Mouse (Mus musculus): ENCODE measurements around the gene Stk39. TPM values are rescaled to one million over a fixed set of nuclear protein-coding genes. Genes with fewer than 3 reads are reported as not detected.

Stk39 gene
- polyA plus RNA-seq, 2 experiments = 0.93 to 1.7 TPM

DNA sequence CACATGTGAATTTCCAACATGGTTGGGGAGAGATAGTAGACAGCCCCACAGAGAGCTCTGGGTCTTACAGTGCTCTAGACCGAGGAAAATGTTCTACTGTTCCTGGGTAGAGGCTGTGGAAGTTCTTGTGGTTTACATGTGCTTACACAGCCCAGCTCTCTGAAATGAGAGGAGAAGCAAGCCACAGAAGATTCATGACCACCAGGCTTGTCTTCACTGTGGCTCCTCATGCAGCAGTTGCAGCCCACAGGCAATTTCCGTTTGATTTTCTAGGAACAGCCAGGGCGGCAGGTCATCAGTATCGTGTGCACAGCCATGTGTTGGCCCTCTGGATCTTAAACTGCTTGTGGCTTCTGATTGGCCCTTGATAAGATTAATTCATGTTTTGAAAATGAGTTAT, 252.2 kb downstream of the Stk39 start:
- 46% methylated on average over 4 of the region's 4 CpGs for WGBS (ENCODE audit: insufficient replicate concordance)
- Histone ChIP-seq H3K9ac (replicated peaks) (no peak overlapping the region), H3K36me3 (replicated peaks; ENCODE audit: control insufficient read depth, insufficient read depth, low read depth) (no peaks in the 10 kb centered on the region), H3K9me3 (ENCODE audit: control insufficient read depth, low read length) (no peaks in the 10 kb centered on the region), H3K4me3 (ENCODE audit: insufficient read depth in 1 of 2, low read depth in 2 of 2, low read length in 2 of 2) (no peak overlapping the region), H3K4me2 (ENCODE audit: low read depth) (no peak overlapping the region), H3K27me3 (ENCODE audit: control insufficient read depth, insufficient read depth, low read length) (no peaks in the 10 kb centered on the region), H3K27ac (no peak overlapping the region), H3K4me1 (replicated peaks; ENCODE audit: control insufficient read depth in 2 of 2, insufficient read depth in 2 of 2, low read length in 1 of 2) (no peaks in the 10 kb centered on the region)
- DNase-seq (ENCODE audit: low read depth in 3 of 3, low spot score in 3 of 3) (no peak), ATAC-seq (ENCODE audit: insufficient read depth) (no peak)
- TF ChIP-seq CTCF (IDR thresholded peaks at IDR 0.05; ENCODE audit: low read depth) = no peak
- TF ChIP-seq EP300 (IDR thresholded peaks at IDR 0.05; ENCODE audit: low read depth) = no peak

- Histone ChIP-seq H3K4me1 (replicated peaks; ENCODE audit: control insufficient read depth in 2 of 2, insufficient read depth in 2 of 2, low read length in 1 of 2) (no peaks in the 10 kb centered on the region), H3K36me3 (replicated peaks; ENCODE audit: control insufficient read depth, insufficient read depth, low read depth) (no peaks in the 10 kb centered on the region), H3K9me3 (ENCODE audit: control insufficient read depth, low read length) (no peaks in the 10 kb centered on the region), H3K27me3 (ENCODE audit: control insufficient read depth, insufficient read depth, low read length) (no peaks in the 10 kb centered on the region), H3K9ac (replicated peaks) (no peak overlapping the region), H3K4me2 (ENCODE audit: low read depth) (no peak overlapping the region), H3K4me3 (ENCODE audit: insufficient read depth in 1 of 2, low read depth in 2 of 2, low read length in 2 of 2) (no peak overlapping the region), H3K27ac (no peak overlapping the region)
- no peak for DNase-seq (ENCODE audit: low read depth in 3 of 3, low spot score in 3 of 3)
- no peak for TF ChIP-seq EP300 (IDR thresholded peaks at IDR 0.05; ENCODE audit: low read depth)
- TF ChIP-seq CTCF (IDR thresholded peaks at IDR 0.05; ENCODE audit: low read depth) = no peak
- WGBS (ENCODE audit: insufficient replicate concordance) = 74% methylated on average over 11 of the region's 11 CpGs
- ATAC-seq (ENCODE audit: insufficient read depth) = no peak
These were observed 256.9 kb downstream of the Stk39 start for GRCm38 (mm10) chr2:68215176-68215575.

DNA sequence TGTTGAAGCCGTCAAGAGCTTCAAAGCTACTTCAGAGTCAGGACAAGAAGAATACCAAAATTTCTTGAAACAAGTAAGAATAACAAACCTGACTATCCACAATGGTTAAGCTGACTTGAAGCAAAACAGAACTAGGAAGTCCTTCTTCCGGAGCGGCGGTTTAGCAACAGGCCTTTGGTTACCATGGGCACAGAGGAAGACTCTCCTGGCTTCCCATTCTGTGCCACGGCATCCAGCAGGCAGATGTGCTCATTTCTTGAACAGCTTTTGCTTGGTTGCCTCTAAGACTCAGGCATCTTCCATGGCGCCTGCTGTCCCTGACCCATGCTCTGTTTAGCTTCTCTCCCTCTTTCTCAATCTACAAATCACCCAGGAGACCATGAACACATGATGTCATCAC, 257.7 kb downstream of the Stk39 start:
- H3K9me3 ChIP-seq (ENCODE audit: control insufficient read depth, low read length) = no peaks in the 10 kb centered on the region
- H3K36me3 ChIP-seq (replicated peaks; ENCODE audit: control insufficient read depth, insufficient read depth, low read depth) = no peaks in the 10 kb centered on the region
- no peak for ATAC-seq (ENCODE audit: insufficient read depth)
- H3K4me2 ChIP-seq (ENCODE audit: low read depth) = no peak overlapping the region
- H3K9ac ChIP-seq (replicated peaks) = no peak overlapping the region
- TF ChIP-seq CTCF (IDR thresholded peaks at IDR 0.05; ENCODE audit: low read depth) (no peak), EP300 (IDR thresholded peaks at IDR 0.05; ENCODE audit: low read depth) (no peak)
- DNase-seq (ENCODE audit: low read depth in 3 of 3, low spot score in 3 of 3) = no peak
- 58% methylated on average over 6 of the region's 6 CpGs for WGBS (ENCODE audit: insufficient replicate concordance)
- no peaks in the 10 kb centered on the region for H3K4me1 ChIP-seq (replicated peaks; ENCODE audit: control insufficient read depth in 2 of 2, insufficient read depth in 2 of 2, low read length in 1 of 2)
- no peak overlapping the region for H3K27ac ChIP-seq
- no peak overlapping the region for H3K4me3 ChIP-seq (ENCODE audit: insufficient read depth in 1 of 2, low read depth in 2 of 2, low read length in 2 of 2)
- H3K27me3 ChIP-seq (ENCODE audit: control insufficient read depth, insufficient read depth, low read length) = no peaks in the 10 kb centered on the region

DNA sequence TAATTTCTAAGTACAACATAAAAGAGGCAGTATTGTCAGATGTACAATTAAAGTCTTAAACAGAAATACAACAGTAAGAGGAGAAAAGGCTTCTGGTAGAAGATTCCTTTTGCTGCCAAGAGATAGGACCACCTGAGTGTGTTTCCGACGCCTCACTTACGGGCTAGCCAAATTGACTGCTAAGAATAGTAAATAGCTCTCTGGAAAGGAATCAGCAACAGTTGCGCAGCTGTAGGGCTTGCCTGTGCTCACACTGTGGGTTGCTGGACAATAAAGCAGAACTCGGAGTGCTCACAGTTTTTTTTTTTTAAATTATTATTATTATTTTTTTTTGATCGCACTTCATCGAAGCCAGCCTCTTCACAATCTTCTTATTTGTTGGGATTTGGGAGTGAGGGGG, 260.6 kb downstream of the Stk39 start:
- Histone ChIP-seq H3K4me2 (ENCODE audit: low read depth) (no peak overlapping the region), H3K4me3 (ENCODE audit: insufficient read depth in 1 of 2, low read depth in 2 of 2, low read length in 2 of 2) (no peak overlapping the region), H3K9ac (replicated peaks) (no peak overlapping the region), H3K4me1 (replicated peaks; ENCODE audit: control insufficient read depth in 2 of 2, insufficient read depth in 2 of 2, low read length in 1 of 2) (no peaks in the 10 kb centered on the region), H3K27ac (no peak overlapping the region), H3K36me3 (replicated peaks; ENCODE audit: control insufficient read depth, insufficient read depth, low read depth) (no peaks in the 10 kb centered on the region), H3K9me3 (ENCODE audit: control insufficient read depth, low read length) (no peaks in the 10 kb centered on the region), H3K27me3 (ENCODE audit: control insufficient read depth, insufficient read depth, low read length) (no peaks in the 10 kb centered on the region)
- ATAC-seq (ENCODE audit: insufficient read depth) (no peak), DNase-seq (ENCODE audit: low read depth in 3 of 3, low spot score in 3 of 3) (no peak)
- TF ChIP-seq CTCF (IDR thresholded peaks at IDR 0.05; ENCODE audit: low read depth) = no peak
- no peak for TF ChIP-seq EP300 (IDR thresholded peaks at IDR 0.05; ENCODE audit: low read depth)
- 72% methylated on average over 7 of the region's 7 CpGs for WGBS (ENCODE audit: insufficient replicate concordance)

- WGBS (ENCODE audit: insufficient replicate concordance) = 47% methylated on average over 4 of the region's 4 CpGs
- Histone ChIP-seq H3K4me3 (ENCODE audit: insufficient read depth in 1 of 2, low read depth in 2 of 2, low read length in 2 of 2) (no peak overlapping the region), H3K4me2 (ENCODE audit: low read depth) (no peak overlapping the region), H3K36me3 (replicated peaks; ENCODE audit: control insufficient read depth, insufficient read depth, low read depth) (no peaks in the 10 kb centered on the region), H3K27ac (no peak overlapping the region), H3K9ac (replicated peaks) (no peak overlapping the region), H3K9me3 (ENCODE audit: control insufficient read depth, low read length) (no peaks in the 10 kb centered on the region; the same call in 1 of the 2 replicates), H3K4me1 (replicated peaks; ENCODE audit: control insufficient read depth in 2 of 2, insufficient read depth in 2 of 2, low read length in 1 of 2) (no peaks in the 10 kb centered on the region), H3K27me3 (ENCODE audit: control insufficient read depth, insufficient read depth, low read length) (no peaks in the 10 kb centered on the region)
- no peak for ATAC-seq (ENCODE audit: insufficient read depth)
- no peak for DNase-seq (ENCODE audit: low read depth in 3 of 3, low spot score in 3 of 3)
- TF ChIP-seq EP300 (IDR thresholded peaks at IDR 0.05; ENCODE audit: low read depth) = no peak
- no peak for TF ChIP-seq CTCF (IDR thresholded peaks at IDR 0.05; ENCODE audit: low read depth)
These were observed 275.8 kb downstream of the Stk39 start for GRCm38 (mm10) chr2:68196245-68196644.

All from liver, embryonic 14.5 days (tissue).